Mouse (Mus musculus) midbrain, embryonic 11.5 days (tissue): ENCODE data around the gene Akap2. TPM values are rescaled to one million over a fixed set of nuclear protein-coding genes. Genes with fewer than 3 reads are reported as not detected.

Experiments
- ATAC-seq: fragments of 200-750 bp; cut with Nextera tagmentation; 2 replicates; pipeline ENCODE4 v1.8.0; 2017; ENCODE audit warnings: moderate TSS enrichment, moderate library complexity; ENCODE audit not compliant: low FRiP score
- DNase-seq: peaks from one replicate; pipeline ENCODE4 v3.0.0; 2015; ENCODE audit warnings: low spot score; ENCODE audit errors: missing footprints
- H3K27ac ChIP-seq: fragments of 300-500 bp; sonication (generic); 2 replicates; pipeline ENCODE4 v1.5.1; 2014; ENCODE audit warnings: low read depth, low read length
- H3K27me3 ChIP-seq: fragments of 300-500 bp; sonication (generic); 2 replicates; pipeline ENCODE4 v1.6.1; 2014; ENCODE audit warnings: mild to moderate bottlenecking, low read length, moderate library complexity, mixed read lengths; ENCODE audit not compliant: control insufficient read depth, insufficient read depth
- H3K36me3 ChIP-seq: fragments of 300-500 bp; sonication (generic); 2 replicates; pipeline ENCODE4 v1.6.1; 2014; ENCODE audit warnings: mild to moderate bottlenecking, low read length, moderate library complexity, mixed read lengths; ENCODE audit not compliant: control insufficient read depth, insufficient read depth
- H3K4me1 ChIP-seq: fragments of 300-500 bp; sonication (generic); 2 replicates; pipeline ENCODE4 v1.6.1; 2014; ENCODE audit warnings: low read length; ENCODE audit not compliant: control insufficient read depth, insufficient read depth
- H3K4me2 ChIP-seq: fragments of 300-500 bp; sonication (generic); 2 replicates; pipeline ENCODE4 v1.6.1; 2014; ENCODE audit warnings: mild to moderate bottlenecking, moderate library complexity
- H3K4me3 ChIP-seq: fragments of 300-500 bp; sonication (generic); 2 replicates; pipeline ENCODE4 v1.5.1; 2014; ENCODE audit warnings: low read depth, low read length
- H3K9ac ChIP-seq: fragments of 300-500 bp; sonication (generic); 2 replicates; pipeline ENCODE4 v1.6.1; 2014; ENCODE audit warnings: low read length
- H3K9me3 ChIP-seq: fragments of 300-500 bp; sonication (generic); 2 replicates; pipeline ENCODE4 v1.6.1; 2016; ENCODE audit warnings: low read length; ENCODE audit not compliant: control insufficient read depth
- WGBS: fragments of 180-500 bp; shearing (Covaris S2); extraction: QIAGEN DNeasy Blood & Tissue Kit; methylation state at CpG from one replicate; pipeline ENCODE4 v1.1.7; 2014; 5-methylcytosine and 5-hydroxymethylcytosine counted together
- polyA plus RNA-seq: library from polyadenylated mRNA; unstranded; fragments of >200 nt; fragmentation: Nextera tagmentation; extraction: Ambion mirVana; gene quantifications from 2 replicates; pipeline ENCODE4 v1.2.1, GENCODE M21; 2014

The Akap2 gene
- polyA plus RNA-seq, 1 experiment from 2014 or later: 17.9 TPM

DNA sequence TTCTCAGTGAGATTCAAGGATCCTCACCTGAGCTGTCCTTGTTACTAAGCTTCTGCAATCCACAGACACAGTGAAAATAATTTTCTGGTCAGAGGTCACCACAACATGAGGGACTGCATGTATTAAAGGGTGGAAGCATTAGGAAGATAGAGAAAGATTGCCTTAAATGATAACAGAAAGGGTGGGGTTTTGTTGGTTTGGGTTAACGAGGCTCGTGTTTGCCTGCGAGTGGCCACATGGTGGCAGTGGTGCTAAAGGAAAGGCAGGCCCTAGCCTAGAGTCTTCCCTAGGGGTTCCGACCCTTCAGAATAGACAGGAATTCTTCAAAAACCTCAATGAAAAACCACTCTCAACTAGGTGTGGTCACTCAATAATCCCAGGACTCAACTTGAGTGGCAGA, 183.8 kb downstream of the Akap2 start:
- 14% methylated on average over 4 of the region's 4 CpGs for WGBS

GRCm38 (mm10) chr4:57902619-57903018, 185.2 kb downstream of the Akap2 start:
- ATAC-seq: no peak
- 83% methylated on average over 5 of the region's 5 CpGs for WGBS

More for the DNA sequence above, 183.8 kb downstream of the Akap2 start:
- no peak overlapping the region for H3K27ac ChIP-seq
- DNase-seq (peak; percentile 91), ATAC-seq (peak; percentile 47; the same call in 1 of the 2 replicates)
- no peak overlapping the region for H3K4me3 ChIP-seq
- H3K27me3 ChIP-seq: no peaks in the 10 kb centered on the region
- H3K36me3 ChIP-seq: no peaks in the 10 kb centered on the region
- no peaks in the 10 kb centered on the region for H3K9me3 ChIP-seq
- no peak overlapping the region for H3K4me2 ChIP-seq
- no peak overlapping the region for H3K9ac ChIP-seq
- H3K4me1 ChIP-seq: no peaks in the 10 kb centered on the region

DNA sequence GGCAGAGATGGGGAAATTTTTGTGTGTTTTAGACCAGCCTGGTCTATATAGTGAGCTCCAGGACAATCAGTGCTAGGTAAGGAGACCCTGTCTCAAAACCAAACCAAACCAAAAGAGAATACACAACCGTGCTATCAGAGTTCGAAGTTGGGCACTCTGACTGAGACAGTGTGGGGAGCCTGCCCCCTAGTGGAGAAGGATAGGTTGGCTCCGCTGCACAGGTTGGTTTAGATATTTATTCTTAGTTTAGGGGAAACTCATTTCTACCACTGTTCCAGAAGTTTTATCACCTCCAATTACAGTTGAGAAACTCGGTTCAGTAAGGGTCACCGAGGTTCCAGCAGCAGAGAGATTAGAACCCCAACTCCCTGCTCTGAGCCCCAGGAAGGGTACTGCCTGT, 186.8 kb downstream of the Akap2 start:
- no peak overlapping the region for H3K4me3 ChIP-seq
- peak; percentile 94 for DNase-seq
- 8% methylated on average over 5 of the region's 5 CpGs for WGBS
- no peaks in the 10 kb centered on the region for H3K4me1 ChIP-seq
- H3K9me3 ChIP-seq: no peaks in the 10 kb centered on the region
- H3K27me3 ChIP-seq: no peaks in the 10 kb centered on the region
- no peak overlapping the region for H3K27ac ChIP-seq
- ATAC-seq: 0 out of 2 replicates have a peak, but pooled peaks have one; percentile 43
- H3K36me3 ChIP-seq: no peaks in the 10 kb centered on the region
- H3K4me2 ChIP-seq: no peak overlapping the region
- no peak overlapping the region for H3K9ac ChIP-seq

More at GRCm38 (mm10) chr4:57902619-57903018, 185.2 kb downstream of the Akap2 start:
- Histone ChIP-seq H3K4me2 (no peak overlapping the region), H3K4me1 (no peaks in the 10 kb centered on the region), H3K9me3 (no peaks in the 10 kb centered on the region), H3K27me3 (no peaks in the 10 kb centered on the region), H3K9ac (no peak overlapping the region), H3K4me3 (no peak overlapping the region), H3K36me3 (no peaks in the 10 kb centered on the region), H3K27ac (no peak overlapping the region)
- DNase-seq: no peak

DNA sequence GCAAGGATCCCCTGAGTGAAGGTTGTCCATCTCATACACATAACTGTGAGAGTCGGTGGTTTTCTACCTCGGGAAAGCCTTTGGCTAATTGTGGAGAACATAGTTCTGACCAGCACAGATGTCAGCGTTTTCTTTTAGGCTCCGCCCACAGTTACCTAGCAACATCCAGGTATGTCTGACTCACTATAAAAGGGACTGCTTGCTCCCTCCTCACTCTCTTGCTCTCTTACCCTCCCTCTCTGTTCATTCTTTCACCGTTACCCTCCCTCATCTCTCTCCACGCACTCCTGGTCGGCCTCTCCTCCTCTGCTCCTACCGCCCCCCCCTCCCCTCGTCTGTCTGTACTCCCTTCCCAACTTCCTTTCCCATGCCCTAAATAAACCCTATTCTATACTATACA, 187.2 kb downstream of the Akap2 start:
- Histone ChIP-seq H3K4me2 (no peak overlapping the region), H3K36me3 (no peaks in the 10 kb centered on the region), H3K4me3 (no peak overlapping the region), H3K9me3 (no peaks in the 10 kb centered on the region), H3K9ac (no peak overlapping the region), H3K27me3 (no peaks in the 10 kb centered on the region), H3K4me1 (no peaks in the 10 kb centered on the region), H3K27ac (no peak overlapping the region)
- 32% methylated on average over 9 of the region's 9 CpGs for WGBS
- no peak for DNase-seq
- peak; percentile 41; the same call in 1 of the 2 replicates for ATAC-seq

DNA sequence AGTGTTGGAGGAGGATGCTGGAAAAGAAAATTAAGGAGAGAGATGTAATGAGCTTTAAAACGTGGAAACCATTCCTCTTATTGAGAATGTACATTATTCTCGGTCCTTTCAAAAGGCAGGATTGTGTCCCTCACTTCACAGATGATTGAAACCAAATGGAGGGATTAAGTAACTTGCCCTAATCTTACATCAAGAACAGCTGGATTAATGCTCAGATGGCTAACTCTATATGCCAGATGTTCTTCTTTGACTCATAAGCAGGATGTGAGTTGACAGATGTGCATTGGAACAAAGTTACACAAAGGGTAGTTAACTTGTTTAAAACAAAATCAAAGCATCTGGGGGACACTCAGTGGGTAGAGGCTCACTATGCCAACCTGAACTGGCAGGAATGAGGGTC, 189.3 kb downstream of the Akap2 start:
- no peak overlapping the region for H3K27ac ChIP-seq
- 23% methylated on average over 2 of the region's 2 CpGs for WGBS
- H3K4me1 ChIP-seq: no peaks in the 10 kb centered on the region
- DNase-seq (no peak), ATAC-seq (no peak)
- H3K27me3 ChIP-seq: no peaks in the 10 kb centered on the region
- no peaks in the 10 kb centered on the region for H3K9me3 ChIP-seq
- H3K36me3 ChIP-seq: no peaks in the 10 kb centered on the region
- no peak overlapping the region for H3K9ac ChIP-seq
- H3K4me3 ChIP-seq: no peak overlapping the region
- no peak overlapping the region for H3K4me2 ChIP-seq

- Histone ChIP-seq H3K4me2 (no peak overlapping the region), H3K27me3 (no peaks in the 10 kb centered on the region), H3K9ac (no peak overlapping the region), H3K9me3 (no peaks in the 10 kb centered on the region), H3K27ac (no peak overlapping the region), H3K4me1 (no peaks in the 10 kb centered on the region), H3K4me3 (no peak overlapping the region), H3K36me3 (no peaks in the 10 kb centered on the region)
- ATAC-seq (no peak), DNase-seq (no peak)
- 84% methylated on average over 6 of the region's 6 CpGs for WGBS
These were observed 191.4 kb downstream of the Akap2 start for GRCm38 (mm10) chr4:57908860-57909259.

DNA sequence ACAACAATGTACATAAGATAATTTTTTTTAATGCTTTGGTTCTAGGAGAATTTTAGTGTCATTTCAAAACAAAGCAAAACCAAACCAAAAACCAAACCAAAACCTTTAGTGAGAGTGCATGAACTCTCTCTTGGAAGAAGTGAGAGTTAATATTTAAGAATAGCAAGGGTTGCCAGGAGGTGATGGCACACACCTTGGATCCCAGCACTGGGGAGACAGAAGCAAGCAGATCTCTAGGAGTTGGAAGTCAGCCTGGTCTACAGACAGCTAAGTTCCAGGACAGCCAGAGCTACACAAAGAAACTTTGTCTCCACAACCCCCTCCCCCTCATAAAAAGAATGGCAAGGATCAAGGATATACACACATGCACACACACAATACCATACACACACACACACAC, 195.6 kb downstream of the Akap2 start:
- no peak overlapping the region for H3K27ac ChIP-seq

GRCm38 (mm10) chr4:57914193-57915190, 197.0 kb downstream of the Akap2 start:
- DNase-seq: peak; percentile 79
- H3K9me3 ChIP-seq: no peaks in the 10 kb centered on the region
- no peak overlapping the region for H3K4me2 ChIP-seq
- no peaks in the 10 kb centered on the region for H3K36me3 ChIP-seq
- H3K27me3 ChIP-seq: no peaks in the 10 kb centered on the region
- no peak overlapping the region for H3K4me3 ChIP-seq
- 78% methylated on average over 10 of the region's 10 CpGs for WGBS
- H3K4me1 ChIP-seq: no peaks in the 10 kb centered on the region
- ATAC-seq: no peak
- H3K27ac ChIP-seq: no peak overlapping the region
- no peak overlapping the region for H3K9ac ChIP-seq

More for the DNA sequence above, 195.6 kb downstream of the Akap2 start:
- Histone ChIP-seq H3K36me3 (no peaks in the 10 kb centered on the region), H3K9ac (no peak overlapping the region), H3K9me3 (no peaks in the 10 kb centered on the region), H3K4me1 (no peaks in the 10 kb centered on the region), H3K4me3 (no peak overlapping the region), H3K4me2 (no peak overlapping the region), H3K27me3 (no peaks in the 10 kb centered on the region)
- DNase-seq (no peak), ATAC-seq (no peak)

DNA sequence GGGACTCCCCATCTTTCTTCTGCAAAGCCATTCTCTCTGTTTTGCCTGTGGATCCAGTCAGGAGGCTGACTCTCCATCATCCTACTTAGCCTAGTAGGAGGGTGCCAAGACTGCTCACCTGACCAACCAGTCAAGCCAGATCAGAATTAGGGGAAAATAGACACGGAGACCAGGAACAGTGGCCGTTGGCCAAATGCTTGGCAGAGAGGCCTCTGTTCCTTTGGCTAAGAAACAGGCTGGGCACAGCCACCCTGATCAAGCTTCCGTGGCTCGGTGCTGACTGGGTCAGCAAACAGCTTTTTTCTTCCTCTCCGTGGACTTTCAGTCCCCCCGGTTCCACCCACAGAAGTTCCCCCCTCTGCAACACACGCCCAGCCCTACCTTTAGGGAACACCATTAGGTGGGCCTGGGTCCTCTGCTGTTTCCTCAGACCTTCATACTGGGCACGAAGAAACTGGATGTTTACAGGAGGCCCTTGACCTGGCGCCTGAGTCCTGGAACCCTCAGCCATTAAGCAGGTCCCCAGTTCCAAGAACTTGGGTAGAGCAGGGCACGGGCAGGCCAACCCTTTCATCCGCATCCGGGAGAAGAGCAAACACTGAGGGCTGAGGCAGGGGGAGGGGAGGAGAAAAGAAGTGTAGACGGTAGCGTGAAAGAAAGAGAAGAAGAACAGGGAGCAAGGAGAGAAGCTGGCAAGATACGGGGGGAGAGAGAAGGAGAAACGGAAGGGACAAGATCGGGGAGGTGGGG, 197.9 kb downstream of the Akap2 start:
- ATAC-seq (no peak), DNase-seq (peak; percentile 77)
- H3K4me3 ChIP-seq: no peak overlapping the region
- H3K27ac ChIP-seq: no peak overlapping the region
- no peaks in the 10 kb centered on the region for H3K27me3 ChIP-seq
- H3K4me1 ChIP-seq: 0 out of 2 replicates have a peak, but pooled peaks cover 5% of the 10 kb centered on the region
- 44% methylated on average over 17 of the region's 17 CpGs for WGBS
- no peak overlapping the region for H3K4me2 ChIP-seq
- no peaks in the 10 kb centered on the region for H3K9me3 ChIP-seq
- no peak overlapping the region for H3K9ac ChIP-seq
- no peaks in the 10 kb centered on the region for H3K36me3 ChIP-seq
